Mouse (Mus musculus) ES-E14 (cell line): ENCODE results near the gene Rhebl1. TPM values are rescaled to one million over a fixed set of nuclear protein-coding genes. Genes with fewer than 3 reads are reported as not detected.
"Not testable (repeated sequence)": the region's sequence is repeated elsewhere in the genome, so short reads cannot be mapped to it uniquely, and the experiment has no call there.

Experiments used
- DNase-seq: peaks from one replicate; pipeline ENCODE4 v3.0.0-alpha.2; 2013; ENCODE audit warnings: low read depth, low spot score
- H3K27ac ChIP-seq: 2 replicates; pipeline ENCODE4 v1.5.1; 2012; ENCODE audit warnings: low read depth, mild to moderate bottlenecking, low read length, moderate library complexity, mixed read lengths; ENCODE audit not compliant: poor library complexity, insufficient read depth, severe bottlenecking
- H3K36me3 ChIP-seq: 2 replicates; pipeline ENCODE4 v1.6.1; 2012; ENCODE audit warnings: mild to moderate bottlenecking, low read length, moderate library complexity, mixed read lengths; ENCODE audit not compliant: control insufficient read depth, poor library complexity, insufficient read depth, severe bottlenecking
- H3K4me1 ChIP-seq, 2 experiments: fragments of 150-350 bp in 1 of 2; sonication (generic) in 1 of 2; 2 replicates each; pipeline ENCODE4 v1.6.1; 2012; ENCODE audit warnings: low read length in 2 of 2, mild to moderate bottlenecking in 1 of 2, mixed read lengths in 1 of 2; ENCODE audit not compliant: control insufficient read depth in 2 of 2, insufficient read depth in 2 of 2, poor library complexity in 1 of 2
- H3K4me3 ChIP-seq, 2 experiments: fragments of 150-350 bp in 1 of 2; sonication (generic) in 1 of 2; 2 replicates each; pipeline ENCODE4 v1.5.1; 2012; ENCODE audit warnings: low read length in 2 of 2, low read depth in 1 of 2, mild to moderate bottlenecking in 1 of 2, mixed read lengths in 1 of 2; ENCODE audit not compliant: insufficient read depth in 1 of 2, poor library complexity in 1 of 2, severe bottlenecking in 1 of 2
- H3K9ac ChIP-seq: 2 replicates; pipeline ENCODE4 v1.6.1; 2012; ENCODE audit warnings: low read depth, mild to moderate bottlenecking, low read length, mixed read lengths; ENCODE audit not compliant: poor library complexity, insufficient read depth, severe bottlenecking
- H3K9me3 ChIP-seq: fragments of 150-350 bp; sonication (generic); 2 replicates; pipeline ENCODE4 v1.6.1; 2012; ENCODE audit warnings: low read depth, mild to moderate bottlenecking, low read length; ENCODE audit not compliant: control insufficient read depth, insufficient read depth
- CHD2 ChIP-seq: IDR thresholded peaks from 2 replicates; pipeline ENCODE4 v1.6.1; 2014; ENCODE audit warnings: mild to moderate bottlenecking, low read depth, low read length, inconsistent platforms
- HCFC1 ChIP-seq: IDR thresholded peaks from 2 replicates; pipeline ENCODE4 v1.6.1; 2012; ENCODE audit warnings: low read length, inconsistent platforms, borderline replicate concordance; ENCODE audit not compliant: insufficient read depth
- MAFK ChIP-seq: IDR thresholded peaks from 2 replicates; pipeline ENCODE4 v1.6.1; 2014; ENCODE audit warnings: mild to moderate bottlenecking, low read depth, low read length, inconsistent platforms; ENCODE audit not compliant: insufficient read depth
- ZC3H11A ChIP-seq: IDR thresholded peaks from 2 replicates; pipeline ENCODE4 v1.6.1; 2012; ENCODE audit warnings: low read depth, mild to moderate bottlenecking, inconsistent platforms, low read length, borderline replicate concordance
- ZNF384 ChIP-seq: IDR thresholded peaks from 2 replicates; pipeline ENCODE4 v1.6.1; 2012; ENCODE audit warnings: low read depth, low read length, inconsistent platforms
- in situ Hi-C, 2 experiments: fragments of 600-800 bp; cut with MboI; formaldehyde crosslinking; loops; one replicate each; pipeline ENCODE4 v1.15.1; 2025; ENCODE audit warnings: low sequenced_read_pairs in 2 of 2, inconsistent platforms in 1 of 2; ENCODE audit not compliant: unreplicated experiment in 2 of 2
- total RNA-seq: library from RNA; depleted of rRNA; stranded (reverse); fragments of 300-350 nt; gene quantifications from 2 replicates; pipeline ENCODE4 v1.2.3, GENCODE M21; 2012

Gene Rhebl1
- total RNA-seq, 1 experiment = 48.2 TPM

DNA sequence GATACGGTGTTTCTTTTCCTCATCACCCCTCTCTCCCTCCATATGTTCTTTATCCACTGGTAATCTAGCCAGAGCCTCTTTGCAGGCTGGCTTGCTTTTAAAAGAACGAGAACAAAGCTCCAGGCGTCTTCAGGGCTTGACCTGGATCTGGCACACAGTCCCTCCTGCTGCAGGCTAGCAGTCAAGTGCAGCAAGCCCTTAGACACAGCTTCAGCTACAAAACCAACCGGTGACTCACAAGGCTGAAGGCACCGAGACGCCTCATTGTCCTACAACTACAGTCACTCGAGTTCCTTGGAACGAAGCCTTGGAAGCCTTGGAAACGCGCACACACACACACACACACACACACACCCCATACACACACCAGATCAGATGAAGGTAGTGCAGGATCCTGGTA, 46.5 kb upstream of the Rhebl1 start:
- Histone ChIP-seq H3K4me1 (peaks cover 6 to 7% of the 10 kb centered on the region in 2 experiments; a peak in 3 of 4 replicates), H3K9me3 (no peaks in the 10 kb centered on the region), H3K9ac (no peak overlapping the region), H3K27ac (no peak overlapping the region), H3K4me3 (no peak overlapping the region), H3K36me3 (no peaks in the 10 kb centered on the region)
- in situ Hi-C loops = no loop called here
- no peak for TF ChIP-seq CHD2
- TF ChIP-seq ZNF384 = no peak
- DNase-seq = no peak

GRCm38 (mm10) chr15:98934217-98934839, 40.0 kb upstream of the Rhebl1 start, which contains the start of gene Tuba1b:
Gene Tuba1b (minus strand): TSS chr15:98934565.
- Histone ChIP-seq H3K4me3 (peak within 1 kb of the TSS; percentile 90 to 95), H3K36me3 (peaks cover 14% of the 10 kb centered on the region)
- in situ Hi-C loops = no loop called here

GRCm38 (mm10) chr15:98933833-98934216, 39.5 kb upstream of the Rhebl1 start:
- peaks cover 0 to 10% of the 10 kb centered on the region in 2 experiments; a peak in 2 of 4 replicates for H3K4me1 ChIP-seq
- peaks cover 14% of the 10 kb centered on the region for H3K36me3 ChIP-seq
- peak overlapping the region; percentile 99 for H3K27ac ChIP-seq
- H3K9me3 ChIP-seq = no peaks in the 10 kb centered on the region
- peak overlapping the region; percentile 99 for H3K9ac ChIP-seq
- TF ChIP-seq MAFK (no peak), HCFC1 (peak; percentile 49; the same call in 1 of the 2 replicates), ZNF384 (no peak)
- in situ Hi-C loops = no loop called here
- peak; percentile 97 for DNase-seq
- H3K4me3 ChIP-seq = peak overlapping the region; percentile 90 to 95

More at GRCm38 (mm10) chr15:98934217-98934839, 40.0 kb upstream of the Rhebl1 start, which contains the start of gene Tuba1b:
- Histone ChIP-seq H3K9ac (peak within 1 kb of the TSS; percentile 99), H3K4me1 (peaks cover 0 to 5% of the 10 kb centered on the region in 2 experiments; a peak in 2 of 4 replicates), H3K27ac (peak within 1 kb of the TSS; percentile 99), H3K9me3 (no peaks in the 10 kb centered on the region)
- DNase-seq = peak; percentile 72
- TF ChIP-seq HCFC1 (no peak), MAFK (no peak), ZNF384 (no peak), CHD2 (no peak), ZC3H11A (no peak)

DNA sequence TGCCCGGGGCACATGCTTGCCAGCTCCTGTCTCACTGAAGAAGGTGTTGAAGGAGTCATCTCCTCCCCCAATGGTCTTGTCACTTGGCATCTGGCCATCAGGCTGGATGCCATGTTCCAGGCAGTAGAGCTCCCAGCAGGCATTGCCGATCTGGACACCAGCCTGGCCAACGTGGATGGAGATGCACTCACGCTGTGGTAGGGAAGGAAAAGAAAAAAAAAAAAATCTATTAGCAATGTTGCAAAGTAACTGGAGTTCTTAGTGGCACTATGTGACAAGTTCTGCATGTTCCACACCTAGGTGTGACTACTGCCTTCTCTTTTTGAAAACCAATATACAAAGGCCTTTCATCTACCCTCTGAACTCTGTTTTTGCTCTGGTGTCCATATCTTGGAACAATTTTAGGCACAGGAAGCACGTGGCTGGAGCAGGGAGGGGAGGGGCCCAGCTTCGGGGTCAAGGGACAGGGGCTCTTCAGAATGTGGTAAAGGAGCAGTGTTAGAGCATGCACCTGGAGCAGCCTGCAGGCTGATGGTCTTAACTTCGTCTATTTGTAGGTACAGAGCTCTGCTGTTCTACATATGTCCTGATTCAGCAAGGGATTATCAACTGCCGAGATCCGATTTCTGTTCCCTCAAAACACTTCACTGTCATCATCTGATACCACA, 38.8 kb upstream of the Rhebl1 start:
- DNase-seq, H3K9me3 ChIP-seq, in situ Hi-C loops: not testable (repeated sequence)
- Histone ChIP-seq H3K27ac (peak overlapping the region; percentile 99), H3K9ac (peak overlapping the region; percentile 99), H3K4me1 (peaks cover 0 to 12% of the 10 kb centered on the region in 2 experiments; a peak in 2 of 4 replicates), H3K4me3 (peak overlapping the region; percentile 90 to 95), H3K36me3 (peaks cover 14% of the 10 kb centered on the region)

- H3K36me3 ChIP-seq = peaks cover 14% of the 10 kb centered on the region
- H3K4me1 ChIP-seq = peaks cover 0 to 10% of the 10 kb centered on the region in 2 experiments; a peak in 2 of 4 replicates
- no peak overlapping the region for H3K9ac ChIP-seq
- H3K27ac ChIP-seq = no peak overlapping the region
- no peak for DNase-seq
- in situ Hi-C loops = no loop called here
- TF ChIP-seq HCFC1 = no peak
- no peak for TF ChIP-seq MAFK
- TF ChIP-seq ZC3H11A = no peak
- no peak for TF ChIP-seq ZNF384
- peak overlapping the region in 1 of 2 experiments; percentile 7; a peak in 1 of 4 replicates for H3K4me3 ChIP-seq
- H3K9me3 ChIP-seq = no peaks in the 10 kb centered on the region
Observed at GRCm38 (mm10) chr15:98930998-98931397, 36.7 kb upstream of the Rhebl1 start.
